Mouse (Mus musculus): Measurements from ENCODE around the gene Pth1r.

Gene Pth1r

GRCm38 (mm10) chr9:110682255-110682654 lies 64.7 kb downstream of the Pth1r start:
- no peak for DNase-seq (ENCODE audit: low read depth)

GRCm38 (mm10) chr9:110681817-110682216 lies 65.1 kb downstream of the Pth1r start:
- no peak for DNase-seq (ENCODE audit: low read depth)

- DNase-seq (ENCODE audit: low read depth): no peak
Measured at GRCm38 (mm10) chr9:110680736-110681507, 66.0 kb downstream of the Pth1r start.

- DNase-seq (ENCODE audit: low read depth): no peak
Measured at GRCm38 (mm10) chr9:110678886-110679285, 68.1 kb downstream of the Pth1r start.

- DNase-seq (ENCODE audit: low read depth): no peak
Measured at GRCm38 (mm10) chr9:110676492-110676911, 70.4 kb downstream of the Pth1r start.

- DNase-seq (ENCODE audit: low read depth): no peak
Measured at GRCm38 (mm10) chr9:110673107-110673752, 73.7 kb downstream of the Pth1r start.

- DNase-seq (ENCODE audit: low read depth): no peak
Measured at GRCm38 (mm10) chr9:110672462-110673106, 74.4 kb downstream of the Pth1r start.
